Mouse (Mus musculus) liver, embryonic 18 days (tissue): ENCODE results near the gene Gm14326. TPM values are rescaled to one million over a fixed set of nuclear protein-coding genes. Genes with fewer than 3 reads are reported as not detected.

Experiments
- polyA plus RNA-seq: library from polyadenylated mRNA; depleted of rRNA; stranded (reverse); fragments of >200 nt; gene quantifications from 2 replicates; pipeline ENCODE4 v1.2.3, GENCODE M21; 2012; rRNA removed

The Gm14326 gene
- 2.2 and 2.4 TPM in 2 replicates for polyA plus RNA-seq

DNA sequence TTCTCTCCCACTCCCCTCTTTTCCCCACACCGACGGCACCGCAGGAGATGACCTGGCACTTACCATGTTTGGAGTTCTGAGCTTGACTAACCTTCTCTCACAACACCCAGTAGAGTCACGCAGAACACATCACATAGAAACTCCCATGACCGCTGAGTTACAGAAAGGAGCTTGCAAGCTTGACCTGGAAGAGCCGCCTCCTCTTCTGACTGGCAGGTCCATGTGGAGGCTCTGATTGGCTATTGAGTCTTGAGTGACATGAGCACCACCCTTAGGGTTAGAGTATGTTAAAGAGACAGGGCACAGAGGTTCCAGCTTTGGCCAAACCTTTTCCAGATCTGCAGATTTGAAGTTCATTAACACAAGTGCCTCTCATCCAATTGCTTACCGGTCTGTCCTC lies at the start of gene Gm14326:
Gm14326 (minus strand) TSS at position 153 of the 400 bp plus-strand sequence.

DNA sequence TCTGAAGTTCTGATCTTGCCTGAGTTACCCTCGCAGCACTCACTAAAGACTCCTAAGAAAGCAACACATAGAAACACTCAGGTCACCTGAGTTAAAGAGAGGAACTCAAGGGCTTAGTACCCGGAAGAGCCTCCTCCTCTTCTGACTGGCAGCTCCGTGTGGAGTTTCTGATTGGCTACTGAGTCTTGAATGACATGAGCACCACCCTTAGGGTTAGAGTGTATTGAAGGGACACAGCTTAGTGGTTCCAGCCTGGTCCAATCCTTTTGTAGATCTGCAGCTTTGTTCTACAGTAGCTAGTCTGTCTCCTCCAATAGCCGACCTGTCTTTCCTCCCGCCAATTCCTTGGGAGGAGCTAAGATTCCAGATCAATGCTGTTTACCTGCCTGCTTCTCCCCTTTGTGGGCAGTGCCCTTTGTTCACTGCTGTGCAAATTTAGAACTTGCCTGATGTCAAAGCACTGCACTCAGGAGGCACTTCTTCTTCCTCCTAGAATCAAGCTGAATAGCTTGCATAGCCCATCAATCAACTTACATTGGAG lies 31.5 kb downstream of the Gm14326 start, which contains the start of gene Zfp972:
Zfp972 (minus strand) TSS at position 51 of the 541 bp plus-strand sequence.

DNA sequence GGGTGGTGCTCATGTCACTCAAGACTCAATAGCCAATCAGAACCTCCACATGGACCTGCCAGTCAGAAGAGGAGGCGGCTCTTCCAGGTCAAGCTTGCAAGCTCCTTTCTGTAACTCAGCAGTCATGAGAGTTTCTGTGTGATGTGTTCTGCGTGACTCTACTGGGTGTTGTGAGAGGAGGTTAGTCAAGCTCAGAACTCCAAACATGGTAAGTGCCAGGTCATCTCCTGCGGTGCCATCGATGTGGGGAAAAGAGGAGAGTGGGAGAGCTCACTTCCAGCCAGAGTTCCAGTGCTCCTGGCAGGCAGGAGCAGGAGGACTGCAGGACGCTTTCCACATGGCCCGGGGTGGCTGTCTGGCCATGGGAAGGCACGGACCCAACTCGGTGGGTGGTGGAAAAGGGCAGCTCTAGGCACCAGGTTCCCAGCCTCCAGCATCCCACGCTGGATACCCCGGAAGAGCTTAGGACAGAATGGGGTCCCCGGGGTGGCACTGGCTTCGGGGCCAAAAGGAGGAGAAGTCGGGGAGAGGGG lies 60.0 kb downstream of the Gm14326 start, which contains the start of gene Gm14327:
Gm14327 (plus strand) TSS at position 51 of the 533 bp plus-strand sequence.

Other genes starting within 250 kb of the Gm14326 start
- 0.72 and 1.0 TPM in 2 replicates for gene Gm14322, start 198.0 kb downstream of the Gm14326 start, polyA plus RNA-seq
- 9.8 and 10.4 TPM in 2 replicates for gene Gm14325, start 117.0 kb downstream of the Gm14326 start, polyA plus RNA-seq
- gene Gm14327, start 60.2 kb downstream of the Gm14326 start, polyA plus RNA-seq = 1.1 TPM in 2 replicates
- gene Zfp972, start 31.7 kb downstream of the Gm14326 start, polyA plus RNA-seq = 0.44 and 0.56 TPM in 2 replicates
- gene Zfp971, start 66.0 kb upstream of the Gm14326 start, polyA plus RNA-seq = 2.9 and 3.1 TPM in 2 replicates
- gene Zfp931, start 121.2 kb upstream of the Gm14326 start, polyA plus RNA-seq = 2.6 and 3.3 TPM in 2 replicates
- 0.01 and 0.04 TPM in 2 replicates for gene Phactr3, start 161.7 kb upstream of the Gm14326 start, polyA plus RNA-seq